Mouse (Mus musculus) cerebellum, adult 2 months (tissue): ENCODE measurements at regions not wholly inside any gene's neighbourhood (a gene's known extent, or its start where the extent isn't known, plus 50 kb on each side); places are given as distances from the start of the nearest gene placed in this dataset.

Experiments used
- CTCF ChIP-seq: fragments of 200-500 bp; IDR thresholded peaks from 2 replicates; pipeline ENCODE4 v1.5.1; 2011; ENCODE audit warnings: low read depth, mild to moderate bottlenecking, control low read depth, low read length, moderate library complexity, borderline replicate concordance; ENCODE audit not compliant: insufficient read depth
- POLR2A ChIP-seq: fragments of 200-500 bp; IDR thresholded peaks from 2 replicates; pipeline ENCODE4 v1.6.1; 2011; ENCODE audit warnings: low read length, control low read depth, borderline replicate concordance; ENCODE audit not compliant: insufficient read depth

DNA sequence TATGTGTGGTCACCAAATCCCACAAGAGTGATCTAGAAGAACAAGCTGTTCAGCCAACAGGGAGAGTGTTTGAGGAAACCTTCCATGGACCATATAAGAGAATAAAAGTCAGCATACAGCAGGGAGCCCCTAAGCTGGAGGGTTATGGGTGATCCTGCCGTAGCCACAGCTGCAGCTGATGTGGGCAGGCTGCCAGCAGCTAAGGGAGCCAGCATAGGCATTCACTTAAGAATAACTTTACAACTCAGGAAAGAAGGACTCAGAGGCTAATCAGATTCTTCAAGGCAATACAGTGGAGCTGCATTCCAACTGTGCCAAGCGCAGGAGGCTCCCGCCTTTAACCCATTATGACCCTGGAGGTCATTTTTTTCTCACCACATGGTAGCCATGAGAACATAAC, 121.6 kb downstream of the Uck2 start:
- TF ChIP-seq POLR2A = no peak
- TF ChIP-seq CTCF = no peak
